Mouse (Mus musculus) liver, embryonic 14 days (tissue): Measurements from ENCODE around the gene Timd4. TPM values are rescaled to one million over a fixed set of nuclear protein-coding genes. Genes with fewer than 3 reads are reported as not detected.

Experiments used
- polyA plus RNA-seq: library from polyadenylated mRNA; depleted of rRNA; stranded (reverse); fragments of >200 nt; gene quantifications from 2 replicates; pipeline ENCODE4 v1.2.3, GENCODE M21; 2012; rRNA removed

Timd4 gene
- 4.0 and 5.1 TPM in 2 replicates for polyA plus RNA-seq

DNA sequence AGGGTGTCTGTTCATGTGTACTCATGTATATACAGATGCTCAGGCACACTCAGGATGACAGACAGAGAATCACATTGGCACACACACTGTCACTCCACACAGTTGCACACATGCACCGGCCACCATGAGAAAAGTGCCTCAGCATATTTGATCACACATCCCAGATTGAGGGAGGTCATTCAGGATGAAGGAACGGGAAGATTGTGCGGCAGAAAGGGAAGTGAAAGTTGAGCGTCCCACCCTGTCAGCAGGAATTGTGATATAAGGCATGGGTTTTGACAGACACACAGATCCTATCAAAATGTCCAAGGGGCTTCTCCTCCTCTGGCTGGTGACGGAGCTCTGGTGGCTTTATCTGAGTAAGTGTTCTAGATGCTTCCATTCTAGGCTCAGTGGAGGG, at the start of gene Timd4:
Gene Timd4, plus strand, starts transcription at position 290 of the 400 bp plus-strand sequence.

Other genes with a start within 250 kb of the Timd4 start
- not detected in 2 replicates for gene BC053393, start 239.3 kb upstream of the Timd4 start, polyA plus RNA-seq
- gene Dppa1, start 181.5 kb upstream of the Timd4 start, polyA plus RNA-seq: not detected in 2 replicates
- 22.5 and 30.2 TPM in 2 replicates for gene Timd2, start 103.7 kb upstream of the Timd4 start, polyA plus RNA-seq
- gene Havcr1, start 75.7 kb upstream of the Timd4 start, polyA plus RNA-seq: 0.01 and 0.07 TPM in 2 replicates